Mouse (Mus musculus): ENCODE data around the gene Gmppb.

- TF ChIP-seq HCFC1 (IDR thresholded peaks at IDR 0.05; ENCODE audit: low read depth, low read length) (no peak), CTCF (conservative IDR thresholded peaks at IDR 0.05 in 1 of 2, IDR thresholded peaks at IDR 0.05 in 1 of 2; ENCODE audit: low read depth in 2 of 2, low read length in 2 of 2) (no peak), MAZ (IDR thresholded peaks at IDR 0.05; ENCODE audit: low read depth, low read length) (no peak), POLR2A (IDR thresholded peaks at IDR 0.05; ENCODE audit: low read depth, low read length) (no peak)
Measured at GRCm38 (mm10) chr9:108046582-108046981, 2.5 kb upstream of the Gmppb start.

All from CH12.LX (cell line).